Comparison of ENCODE assay signal across 8 mouse cellular contexts in the genomic region with DNA sequence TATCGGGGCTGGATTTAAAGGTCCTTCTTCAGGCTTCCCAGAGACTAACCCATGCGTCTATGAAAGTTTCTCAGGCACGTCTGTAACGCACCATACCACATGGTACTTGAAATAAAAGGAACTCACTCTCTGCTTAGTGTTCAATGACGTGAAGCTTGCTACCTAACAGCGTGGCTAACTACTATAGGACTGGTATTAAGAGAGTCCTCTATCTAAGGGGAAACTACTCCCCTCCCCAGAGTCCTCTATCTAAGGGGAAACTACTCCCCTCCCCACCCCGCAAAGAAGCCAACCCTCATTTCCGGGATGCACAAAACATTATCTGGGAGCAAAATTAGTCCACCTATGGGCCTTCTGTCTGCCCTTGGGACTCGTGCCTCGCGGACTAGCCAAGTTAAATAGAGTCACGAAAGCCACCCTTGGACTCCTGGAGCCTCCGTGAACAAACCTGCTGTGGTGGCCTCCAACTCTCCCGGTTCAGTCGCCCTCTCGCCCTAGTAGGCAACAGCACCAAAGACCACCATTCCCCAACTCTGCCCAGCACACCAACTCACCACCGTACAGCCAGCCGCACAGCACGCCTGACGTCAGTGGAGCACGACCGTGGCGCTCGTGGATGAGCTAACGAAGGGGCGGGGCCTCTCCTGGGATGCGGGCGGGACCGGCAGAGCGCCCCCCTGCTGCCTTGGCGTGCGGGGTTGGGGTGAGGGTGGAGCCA. TPM values are rescaled to one million over a fixed set of nuclear protein-coding genes. Genes with fewer than 3 reads are reported as not detected.
DNase-seq lines count a peak whose midpoint lies in the region; ATAC-seq and TF ChIP-seq lines count a peak whose summit lies in the region.

A gene (minus strand): TSS at position 599 of the 718 bp plus-strand sequence.

- H3K4me3 ChIP-seq in CH12.LX (replicated peaks in 1 of 3; ENCODE audit: low read depth in 2 of 3, low read length in 2 of 3, poor library complexity in 1 of 3) = peak within 1 kb of the TSS; percentile 66 to 98 (median 89)
- peak within 1 kb of the TSS; percentile 60 for H3K4me3 ChIP-seq in forebrain, embryonic 12.5 days (replicated peaks)
- peak within 1 kb of the TSS; percentile 75 for H3K4me3 ChIP-seq in heart, postnatal 0 days (ENCODE audit: low read depth, low read length)
- peak within 1 kb of the TSS; percentile 73 for H3K4me3 ChIP-seq in liver, embryonic 16.5 days (ENCODE audit: low read depth, low read length)
- H3K4me3 ChIP-seq in neural tube, embryonic 13.5 days = peak within 1 kb of the TSS; percentile 67
- peak within 1 kb of the TSS; percentile 93 for H3K4me3 ChIP-seq in testis, adult 2 months (ENCODE audit: control insufficient read depth, low read depth, low read length)

- H3K27ac ChIP-seq in CH12.LX (ENCODE audit: insufficient read depth, low read depth) = no peak within 1 kb of the TSS
- H3K27ac ChIP-seq in forebrain, embryonic 12.5 days = no peak within 1 kb of the TSS
- peak within 1 kb of the TSS; percentile 65 for H3K27ac ChIP-seq in heart, postnatal 0 days (ENCODE audit: low read depth)
- peak within 1 kb of the TSS; percentile 41; the same call in 1 of the 2 replicates for H3K27ac ChIP-seq in liver, embryonic 16.5 days (ENCODE audit: low read length)
- H3K27ac ChIP-seq in neural tube, embryonic 13.5 days (replicated peaks) = peak within 1 kb of the TSS; percentile 34; the same call in 1 of the 2 replicates
- H3K27ac ChIP-seq in testis, adult 2 months (ENCODE audit: control insufficient read depth, insufficient read depth, low read depth, low read length) = peak within 1 kb of the TSS; percentile 84

- peak in 1 of 2 experiments; percentile 61; a peak in 2 of 4 replicates for TF ChIP-seq CTCF in CH12.LX (conservative IDR thresholded peaks at IDR 0.05 in 1 of 2, IDR thresholded peaks at IDR 0.05 in 1 of 2; ENCODE audit: low read depth in 2 of 2, low read length in 2 of 2)
- peak; percentile 70 for TF ChIP-seq CTCF in heart, postnatal 0 days (IDR thresholded peaks at IDR 0.05; ENCODE audit: low read depth)
- peak; percentile 24; the same call in 1 of the 2 replicates for TF ChIP-seq CTCF in testis, adult 2 months (IDR thresholded peaks at IDR 0.05; ENCODE audit: control insufficient read depth, insufficient read depth, insufficient replicate concordance, low read depth, low read length)

- H3K4me1 ChIP-seq in CH12.LX (ENCODE audit: control insufficient read depth in 1 of 2, insufficient read depth in 2 of 2) = peaks cover 4 to 35% of the 10 kb centered on the region in 2 experiments
- H3K4me1 ChIP-seq in forebrain, embryonic 12.5 days = peaks cover 18% of the 10 kb centered on the region
- peaks cover 9% of the 10 kb centered on the region; the same call in 1 of the 2 replicates for H3K4me1 ChIP-seq in heart, postnatal 0 days (ENCODE audit: control insufficient read depth, insufficient read depth)
- H3K4me1 ChIP-seq in liver, embryonic 16.5 days (ENCODE audit: control insufficient read depth, low read depth, low read length) = peaks cover 16% of the 10 kb centered on the region
- H3K4me1 ChIP-seq in neural tube, embryonic 13.5 days (replicated peaks) = peaks cover 36% of the 10 kb centered on the region
- H3K4me1 ChIP-seq in testis, adult 2 months (ENCODE audit: control insufficient read depth, insufficient read depth, low read length) = no peaks in the 10 kb centered on the region

- peak; percentile 96 for DNase-seq in CH12.LX (ENCODE audit: extremely low read depth)
- DNase-seq in c-Kit-positive CD71-positive TER-119-negative erythroid progenitor cells, embryonic 14.5 days (ENCODE audit: low read depth) = peak; percentile 91
- DNase-seq in heart, postnatal 0 days (ENCODE audit: low spot score) = peak; percentile 93
- peak; percentile 99 for DNase-seq in kidney, postnatal 4 days

- no peaks in the 10 kb centered on the region for H3K9me3 ChIP-seq in CH12.LX (replicated peaks; ENCODE audit: low read length)
- H3K9me3 ChIP-seq in forebrain, embryonic 12.5 days = no peaks in the 10 kb centered on the region
- H3K9me3 ChIP-seq in heart, postnatal 0 days (replicated peaks; ENCODE audit: control insufficient read depth, low read length) = no peaks in the 10 kb centered on the region
- H3K9me3 ChIP-seq in liver, embryonic 16.5 days (replicated peaks; ENCODE audit: control insufficient read depth, low read length) = no peaks in the 10 kb centered on the region
- H3K9me3 ChIP-seq in neural tube, embryonic 13.5 days = no peaks in the 10 kb centered on the region

- no peaks in the 10 kb centered on the region for H3K27me3 ChIP-seq in CH12.LX (replicated peaks)
- H3K27me3 ChIP-seq in forebrain, embryonic 12.5 days = no peaks in the 10 kb centered on the region
- H3K27me3 ChIP-seq in heart, postnatal 0 days (ENCODE audit: control insufficient read depth, insufficient read depth, low read length) = no peaks in the 10 kb centered on the region
- H3K27me3 ChIP-seq in liver, embryonic 16.5 days (ENCODE audit: control insufficient read depth, insufficient read depth, low read depth, low read length) = no peaks in the 10 kb centered on the region
- H3K27me3 ChIP-seq in neural tube, embryonic 13.5 days = no peaks in the 10 kb centered on the region
- no peaks in the 10 kb centered on the region for H3K27me3 ChIP-seq in testis, adult 2 months (ENCODE audit: control insufficient read depth, insufficient read depth, low read length)

- peak; percentile 96 for ATAC-seq in forebrain, embryonic 12.5 days (ENCODE audit: low FRiP score)
- ATAC-seq in heart, postnatal 0 days (ENCODE audit: insufficient read depth, low read depth) = peak; percentile 99
- peak; percentile 99 for ATAC-seq in liver, embryonic 16.5 days (ENCODE audit: low read depth)
- ATAC-seq in neural tube, embryonic 13.5 days (ENCODE audit: low read depth) = peak; percentile 94

- peaks cover 28% of the 10 kb centered on the region for H3K79me2 ChIP-seq in CH12.LX (replicated peaks; ENCODE audit: control insufficient read depth, extremely low read depth, insufficient read depth, poor library complexity, severe bottlenecking)

- WGBS in forebrain, embryonic 12.5 days = 2% methylated on average over 32 of the region's 32 CpGs
- 1% methylated on average over 32 of the region's 32 CpGs for WGBS in heart, postnatal 0 days
- under 1% methylated on average over 32 of the region's 32 CpGs for WGBS in liver, embryonic 16.5 days (ENCODE audit: insufficient replicate concordance)
- 2% methylated on average over 32 of the region's 32 CpGs for WGBS in neural tube, embryonic 13.5 days

- peaks cover 17 to 25% of the 10 kb centered on the region in 2 experiments for H3K36me3 ChIP-seq in CH12.LX (replicated peaks in 1 of 2; ENCODE audit: control insufficient read depth in 1 of 2, insufficient read depth in 1 of 2, low read length in 1 of 2)
- peaks cover 9% of the 10 kb centered on the region for H3K36me3 ChIP-seq in forebrain, embryonic 12.5 days (replicated peaks)
- peaks cover 21% of the 10 kb centered on the region for H3K36me3 ChIP-seq in heart, postnatal 0 days (replicated peaks; ENCODE audit: control insufficient read depth, insufficient read depth, low read length)
- peaks cover 6% of the 10 kb centered on the region for H3K36me3 ChIP-seq in liver, embryonic 16.5 days (ENCODE audit: control insufficient read depth, insufficient read depth)
- H3K36me3 ChIP-seq in neural tube, embryonic 13.5 days = peaks cover 9% of the 10 kb centered on the region; the same call in 1 of the 2 replicates
- H3K36me3 ChIP-seq in testis, adult 2 months (ENCODE audit: control insufficient read depth, insufficient read depth, low read length) = no peaks in the 10 kb centered on the region

- peak within 1 kb of the TSS; percentile 96 for H3K4me2 ChIP-seq in CH12.LX (ENCODE audit: insufficient read depth, low read depth, poor library complexity, severe bottlenecking)
- peak within 1 kb of the TSS; percentile 74 for H3K4me2 ChIP-seq in forebrain, embryonic 12.5 days
- peak within 1 kb of the TSS; percentile 63 for H3K4me2 ChIP-seq in heart, postnatal 0 days (ENCODE audit: low read depth, low read length)
- H3K4me2 ChIP-seq in liver, embryonic 16.5 days (ENCODE audit: low read depth, low read length) = peak within 1 kb of the TSS; percentile 71
- H3K4me2 ChIP-seq in neural tube, embryonic 13.5 days = peak within 1 kb of the TSS; percentile 79

- peak; percentile 92 for TF ChIP-seq POLR2A in CH12.LX (IDR thresholded peaks at IDR 0.05; ENCODE audit: low read depth, low read length)
- peak; percentile 97 for TF ChIP-seq POLR2A in testis, adult 2 months (IDR thresholded peaks at IDR 0.05; ENCODE audit: control insufficient read depth, low read depth, low read length)

- no peak for TF ChIP-seq EP300 in CH12.LX (IDR thresholded peaks at IDR 0.05; ENCODE audit: low read length)
- TF ChIP-seq EP300 in heart, postnatal 0 days (IDR thresholded peaks at IDR 0.05; ENCODE audit: low read depth) = no peak

- dilution Hi-C loops in CH12.LX (cut with MboI; ENCODE audit: extremely low pct_ligation_motif_present, extremely low pct_unique_long_range_greater_than_20kb, low sequenced_read_pairs) = no loop called here

- TF ChIP-seq RAD21 in CH12.LX (IDR thresholded peaks at IDR 0.05; ENCODE audit: low read depth, low read length) = no peak

- peak within 1 kb of the TSS; percentile 90 for H3K9ac ChIP-seq in CH12.LX (ENCODE audit: insufficient read depth, low read depth)
- H3K9ac ChIP-seq in forebrain, embryonic 12.5 days = peak within 1 kb of the TSS; percentile 66
- H3K9ac ChIP-seq in heart, postnatal 0 days (replicated peaks; ENCODE audit: low read depth, low read length) = peak within 1 kb of the TSS; percentile 73
- peak within 1 kb of the TSS; percentile 71 for H3K9ac ChIP-seq in liver, embryonic 16.5 days (ENCODE audit: low read depth, low read length)
- peak within 1 kb of the TSS; percentile 80 for H3K9ac ChIP-seq in neural tube, embryonic 13.5 days

- in situ Hi-C loops in CH12.LX (cut with MboI; ENCODE audit: low pct_ligation_motif_present, low pct_unique_long_range_greater_than_20kb, low sequenced_read_pairs) = loop anchor here (25.0 kb wide), 1 partner anchor 378 kb away; no protein-coding TSS in a partner anchor

TF ChIP-seq in CH12.LX, 34 proteins besides CTCF, POLR2A, EP300 and RAD21 (continues in another document):
- TF ChIP-seq E2F4 (IDR thresholded peaks at IDR 0.05; ENCODE audit: insufficient replicate concordance, low read depth, low read length) (no peak), ELF1 (IDR thresholded peaks at IDR 0.05; ENCODE audit: low read depth, low read length) (peak; percentile 75), MEF2A (IDR thresholded peaks at IDR 0.05; ENCODE audit: borderline replicate concordance, low read depth, low read length) (peak; percentile 56; the same call in 1 of the 2 replicates)

RNA-seq across cellular contexts. Expression of the gene that starts here (rescaled TPM):
- total RNA-seq in CH12.LX (2012; rRNA removed) (118 and 141 TPM in 2 replicates), CH12.LX (2014; rRNA removed) (245 and 269 TPM in 2 replicates)
- 157 and 164 TPM in 2 replicates for polyA plus RNA-seq in CH12.LX (2012; ENCODE audit: insufficient read length, low read depth)
- 140 and 142 TPM in 2 replicates for polyA plus RNA-seq in forebrain, embryonic 12.5 days (2016; fragmentation: Nextera tagmentation; extraction: Ambion mirVana)
- total RNA-seq in heart, postnatal 0 days (2014; rRNA removed; ENCODE audit: low replicate concordance) = 35.1 and 65.5 TPM in 2 replicates
- polyA plus RNA-seq in heart, postnatal 0 days (2015; fragmentation: Nextera tagmentation; extraction: Ambion mirVana) = 91.8 and 92.2 TPM in 2 replicates
- polyA plus RNA-seq in liver, embryonic 16.5 days (2015; fragmentation: Nextera tagmentation; extraction: Ambion mirVana) = 71.1 and 78.8 TPM in 2 replicates
- polyA plus RNA-seq in neural tube, embryonic 13.5 days (2015; fragmentation: Nextera tagmentation; extraction: Ambion mirVana) = 94.3 and 96.3 TPM in 2 replicates
- polyA plus RNA-seq in testis, adult 2 months (2012; rRNA removed) = 24.5 and 26.9 TPM in 2 replicates

Comparison
In these comparisons a context has a peak if more than half of its experiments do, and no peak if none do; other contexts are left out.
1. H3K27ac ChIP-seq: peak in heart, postnatal 0 days (single experiment), liver, embryonic 16.5 days (single experiment), neural tube, embryonic 13.5 days (single experiment) and testis, adult 2 months (single experiment); none in CH12.LX (single experiment) and forebrain, embryonic 12.5 days (single experiment).
2. Peak in every context shown above with its lines, with median percentiles within 50 percentile points of each other: DNase-seq, H3K4me2 ChIP-seq, H3K4me3 ChIP-seq, H3K9ac ChIP-seq and ATAC-seq.